Mouse (Mus musculus) small intestine, adult 2 months (tissue): ENCODE data around the gene Hmgb3.

ENCODE experiments used
- CTCF ChIP-seq: fragments of 200-500 bp; IDR thresholded peaks from 2 replicates; pipeline ENCODE4 v1.5.1; 2012; ENCODE audit warnings: low read depth, mild to moderate bottlenecking, control low read depth, inconsistent platforms, low read length, moderate library complexity, mixed read lengths; ENCODE audit not compliant: insufficient replicate concordance, insufficient read length; ENCODE audit errors: extremely low read depth
- POLR2A ChIP-seq: fragments of 200-500 bp; IDR thresholded peaks from 2 replicates; pipeline ENCODE4 v1.6.1; 2012; ENCODE audit warnings: low read depth, mild to moderate bottlenecking, control low read depth, inconsistent platforms, low read length, moderate library complexity

DNA sequence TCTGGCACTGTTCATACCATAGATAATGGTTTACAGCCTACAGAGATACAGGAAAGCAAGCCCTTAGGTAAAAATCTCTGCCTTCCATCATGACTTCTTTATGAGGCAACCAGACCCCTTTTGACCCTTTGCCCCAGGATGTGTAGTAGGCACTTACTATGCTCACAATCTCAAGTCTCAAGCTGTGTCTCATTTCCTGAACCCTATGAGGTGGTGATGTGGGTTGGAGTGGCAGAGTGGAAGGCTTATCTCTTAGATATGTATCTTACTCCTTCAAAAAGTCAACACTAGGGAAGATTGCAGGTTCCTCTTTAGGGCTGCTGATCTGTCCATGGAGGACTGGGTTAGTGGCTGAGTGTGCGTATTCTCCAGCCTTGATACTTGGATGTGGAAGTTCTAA, 5.1 kb downstream of the Hmgb3 start:
- TF ChIP-seq CTCF (no peak), POLR2A (no peak)
